Mouse (Mus musculus) stomach, embryonic 14.5 days (tissue): ENCODE results near the gene Ifnz. TPM values are rescaled to one million over a fixed set of nuclear protein-coding genes. Genes with fewer than 3 reads are reported as not detected.
"Not testable (repeated sequence)": the region's sequence is repeated elsewhere in the genome, so short reads cannot be mapped to it uniquely, and the experiment has no call there.

Experiments used
- ATAC-seq: fragments of 200-750 bp; cut with Nextera tagmentation; 2 replicates; pipeline ENCODE4 v1.8.0; 2017; ENCODE audit warnings: low read depth, moderate TSS enrichment; ENCODE audit not compliant: insufficient number of reproducible peaks, insufficient read depth, low FRiP score
- H3K27ac ChIP-seq: fragments of 300-500 bp; sonication (generic); 2 replicates; pipeline ENCODE4 v1.5.1; 2014; ENCODE audit warnings: mild to moderate bottlenecking, low read length, moderate library complexity, mixed read lengths
- H3K27me3 ChIP-seq: fragments of 300-500 bp; sonication (generic); 2 replicates; pipeline ENCODE4 v1.6.1; 2014; ENCODE audit warnings: low read length, control low read depth, mixed read lengths; ENCODE audit not compliant: control insufficient read depth, insufficient read depth
- H3K36me3 ChIP-seq: fragments of 300-500 bp; sonication (generic); 2 replicates; pipeline ENCODE4 v1.6.1; 2014; ENCODE audit warnings: mild to moderate bottlenecking, control low read depth, low read length, moderate library complexity, mixed read lengths; ENCODE audit not compliant: control insufficient read depth, insufficient read depth
- H3K4me1 ChIP-seq: fragments of 300-500 bp; sonication (generic); 2 replicates; pipeline ENCODE4 v1.6.1; 2014; ENCODE audit warnings: low read length, control low read depth, mixed read lengths; ENCODE audit not compliant: control insufficient read depth, insufficient read depth
- H3K4me2 ChIP-seq: fragments of 300-500 bp; sonication (generic); replicated peaks from 2 replicates; pipeline ENCODE4 v1.6.1; 2014; ENCODE audit warnings: low read depth, low read length, control low read depth
- H3K4me3 ChIP-seq: fragments of 300-500 bp; sonication (generic); 2 replicates; pipeline ENCODE4 v1.5.1; 2014; ENCODE audit warnings: low read depth, low read length, control low read depth
- H3K9ac ChIP-seq: fragments of 300-500 bp; sonication (generic); replicated peaks from 2 replicates; pipeline ENCODE4 v1.6.1; 2014; ENCODE audit warnings: low read depth, mild to moderate bottlenecking, control low read depth, low read length, moderate library complexity, mixed read lengths
- H3K9me3 ChIP-seq: fragments of 300-500 bp; sonication (generic); 2 replicates; pipeline ENCODE4 v1.6.1; 2016; ENCODE audit warnings: low read depth, low read length, control low read depth; ENCODE audit not compliant: control insufficient read depth
- WGBS: fragments of 180-500 bp; shearing (Covaris S2); extraction: QIAGEN DNeasy Blood & Tissue Kit; methylation state at CpG from one replicate; pipeline ENCODE4 v1.1.7; 2014; 5-methylcytosine and 5-hydroxymethylcytosine counted together
- polyA plus RNA-seq: library from polyadenylated mRNA; unstranded; fragments of >200 nt; fragmentation: Nextera tagmentation; extraction: Ambion mirVana; gene quantifications from 2 replicates; pipeline ENCODE4 v1.2.1, GENCODE M21; 2014

Gene Ifnz
- polyA plus RNA-seq, 1 experiment from 2014 or later, result not detected

DNA sequence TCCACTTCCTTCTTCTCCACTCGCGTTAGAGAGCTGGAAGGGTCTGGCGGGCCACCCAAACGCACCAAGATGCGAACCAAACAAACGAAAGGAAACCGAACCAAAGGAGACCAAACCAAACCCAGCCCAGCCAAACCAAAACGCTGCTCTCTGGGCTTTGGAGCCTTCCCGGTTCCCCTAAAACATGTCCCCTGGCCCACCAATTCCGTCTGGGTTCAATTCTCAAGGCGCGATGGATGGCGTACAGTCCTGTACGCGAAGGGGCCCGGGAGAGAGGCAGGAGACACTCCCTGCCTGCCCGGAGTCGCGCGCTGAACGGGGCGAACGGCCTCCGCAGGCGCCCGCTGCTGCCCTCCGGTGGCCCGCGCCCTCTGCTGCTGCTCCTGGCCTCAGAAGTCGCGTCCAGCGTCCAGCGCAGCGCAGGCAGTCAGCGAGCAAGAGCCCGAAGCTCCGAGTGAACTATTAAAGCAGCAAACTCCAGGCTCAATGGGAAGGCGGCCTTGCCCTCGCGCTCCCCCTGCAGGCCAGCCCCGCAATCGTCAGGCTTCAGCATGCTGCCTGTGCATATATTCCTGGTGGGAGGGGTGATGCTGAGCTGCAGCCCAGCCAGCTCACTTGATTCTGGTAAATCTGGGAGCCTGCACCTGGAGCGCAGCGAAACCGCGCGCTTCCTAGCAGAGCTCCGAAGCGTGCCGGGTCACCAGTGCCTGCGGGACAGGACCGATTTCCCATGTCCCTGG is 12.2 kb downstream of the Ifnz start, which contains the start of gene Gm13275:
Gm13275 (plus strand) TSS at position 552 of the 740 bp plus-strand sequence.
- not testable (repeated sequence) for H3K9me3 ChIP-seq, H3K36me3 ChIP-seq, H3K4me3 ChIP-seq, H3K27me3 ChIP-seq, H3K9ac ChIP-seq, H3K27ac ChIP-seq, H3K4me2 ChIP-seq, H3K4me1 ChIP-seq, ATAC-seq
- 0% methylated on average over 6 of the region's 52 CpGs for WGBS

DNA sequence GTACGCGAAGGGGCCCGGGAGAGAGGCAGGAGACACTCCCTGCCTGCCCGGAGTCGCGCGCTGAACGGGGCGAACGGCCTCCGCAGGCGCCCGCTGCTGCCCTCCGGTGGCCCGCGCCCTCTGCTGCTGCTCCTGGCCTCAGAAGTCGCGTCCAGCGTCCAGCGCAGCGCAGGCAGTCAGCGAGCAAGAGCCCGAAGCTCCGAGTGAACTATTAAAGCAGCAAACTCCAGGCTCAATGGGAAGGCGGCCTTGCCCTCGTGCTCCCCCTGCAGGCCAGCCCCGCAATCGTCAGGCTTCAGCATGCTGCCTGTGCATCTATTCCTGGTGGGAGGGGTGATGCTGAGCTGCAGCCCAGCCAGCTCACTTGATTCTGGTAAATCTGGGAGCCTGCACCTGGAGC is 15.2 kb downstream of the Ifnz start, which contains the start of gene Gm13279:
Gm13279 (plus strand) TSS at position 301 of the 400 bp plus-strand sequence.
- H3K36me3 ChIP-seq, H3K27me3 ChIP-seq, H3K4me3 ChIP-seq, H3K9ac ChIP-seq, H3K27ac ChIP-seq, H3K4me1 ChIP-seq, H3K4me2 ChIP-seq, ATAC-seq, H3K9me3 ChIP-seq: not testable (repeated sequence)
- WGBS, result no CpG with 5 or more reads among the region's 28 CpGs

GRCm38 (mm10) chr4:88799365-88799764 is 17.4 kb downstream of the Ifnz start, which contains the start of gene Gm13285:
Gene Gm13285, plus strand, starts transcription at chr4:88799665.
- H3K27ac ChIP-seq, H3K27me3 ChIP-seq, H3K4me1 ChIP-seq, H3K9me3 ChIP-seq, H3K36me3 ChIP-seq, H3K9ac ChIP-seq, ATAC-seq, H3K4me3 ChIP-seq, H3K4me2 ChIP-seq: not testable (repeated sequence)
- WGBS, result 25% methylated on average over 1 of the region's 7 CpGs

GRCm38 (mm10) chr4:88802954-88803353 is 21.0 kb downstream of the Ifnz start, which contains the start of gene Gm13287:
Gene Gm13287, plus strand, starts transcription at chr4:88803254.
- H3K4me3 ChIP-seq, H3K9me3 ChIP-seq, H3K4me2 ChIP-seq, H3K9ac ChIP-seq, H3K36me3 ChIP-seq, H3K27ac ChIP-seq, H3K27me3 ChIP-seq, H3K4me1 ChIP-seq, ATAC-seq: not testable (repeated sequence)
- WGBS, result no CpG with 5 or more reads among the region's 29 CpGs

GRCm38 (mm10) chr4:88805231-88805630 is 23.3 kb downstream of the Ifnz start, which contains the start of gene Gm13288:
Gene Gm13288, plus strand, starts transcription at chr4:88805531.
- not testable (repeated sequence) for H3K4me1 ChIP-seq, H3K9ac ChIP-seq, H3K4me2 ChIP-seq, H3K27ac ChIP-seq, ATAC-seq, H3K9me3 ChIP-seq, H3K27me3 ChIP-seq, H3K4me3 ChIP-seq, H3K36me3 ChIP-seq
- no CpG with 5 or more reads among the region's 8 CpGs for WGBS

DNA sequence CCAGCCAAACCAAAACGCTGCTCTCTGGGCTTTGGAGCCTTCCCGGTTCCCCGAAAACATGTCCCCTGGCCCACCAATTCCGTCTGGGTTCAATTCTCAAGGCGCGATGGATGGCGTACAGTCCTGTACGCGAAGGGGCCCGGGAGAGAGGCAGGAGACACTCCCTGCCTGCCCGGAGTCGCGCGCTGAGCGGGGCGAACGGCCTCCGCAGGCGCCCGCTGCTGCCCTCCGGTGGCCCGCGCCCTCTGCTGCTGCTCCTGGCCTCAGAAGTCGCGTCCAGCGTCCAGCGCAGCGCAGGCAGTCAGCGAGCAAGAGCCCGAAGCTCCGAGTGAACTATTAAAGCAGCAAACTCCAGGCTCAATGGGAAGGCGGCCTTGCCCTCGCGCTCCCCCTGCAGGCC is 23.8 kb downstream of the Ifnz start:
- not testable (repeated sequence) for H3K9me3 ChIP-seq, H3K27ac ChIP-seq, H3K4me2 ChIP-seq, H3K9ac ChIP-seq, H3K4me3 ChIP-seq, H3K4me1 ChIP-seq, ATAC-seq, H3K27me3 ChIP-seq, H3K36me3 ChIP-seq
- no CpG with 5 or more reads among the region's 34 CpGs for WGBS

GRCm38 (mm10) chr4:88815928-88816327 is 34.0 kb downstream of the Ifnz start, which contains the start of gene Ifna7:
Gene Ifna7, plus strand, starts transcription at chr4:88816228.
- ATAC-seq, result no peak
- Histone ChIP-seq H3K4me3 (no peak within 1 kb of the TSS), H3K9me3 (no peaks in the 10 kb centered on the region), H3K27ac (no peak within 1 kb of the TSS), H3K4me2 (no peak within 1 kb of the TSS), H3K27me3 (no peaks in the 10 kb centered on the region; the same call in 1 of the 2 replicates), H3K4me1 (no peaks in the 10 kb centered on the region), H3K9ac (no peak within 1 kb of the TSS), H3K36me3 (no peaks in the 10 kb centered on the region)
- WGBS, result 52% methylated on average over 3 of the region's 3 CpGs

- H3K4me1 ChIP-seq, result no peaks in the 10 kb centered on the region
- no peaks in the 10 kb centered on the region for H3K36me3 ChIP-seq
- H3K27ac ChIP-seq, result no peak within 1 kb of the TSS
- no peaks in the 10 kb centered on the region; the same call in 1 of the 2 replicates for H3K27me3 ChIP-seq
- no peak within 1 kb of the TSS for H3K4me2 ChIP-seq
- H3K9me3 ChIP-seq, result no peaks in the 10 kb centered on the region
- 90% methylated on average over 1 of the region's 1 CpGs for WGBS
- no peak within 1 kb of the TSS for H3K9ac ChIP-seq
- ATAC-seq, result no peak
- H3K4me3 ChIP-seq, result no peak within 1 kb of the TSS
These were observed 37.7 kb downstream of the Ifnz start, which contains the start of gene Ifna11 for GRCm38 (mm10) chr4:88819659-88820058. Gene Ifna11, plus strand, starts transcription at chr4:88819959.
